Mouse (Mus musculus) hindbrain, postnatal 0 days (tissue): Measurements from ENCODE around the gene Rps12. TPM values are rescaled to one million over a fixed set of nuclear protein-coding genes. Genes with fewer than 3 reads are reported as not detected.
A peak's percentile ranks its signal among the peaks of the same experiment; 100 is the strongest.
"Not testable (repeated sequence)": the region's sequence is repeated elsewhere in the genome, so short reads cannot be mapped to it uniquely, and the experiment has no call there.

Source experiments
- ATAC-seq: fragments of 200-750 bp; cut with Nextera tagmentation; 2 replicates; pipeline ENCODE4 v1.8.0; 2017; ENCODE audit warnings: mild to moderate bottlenecking, moderate TSS enrichment, moderate library complexity
- DNase-seq: peaks from one replicate; pipeline ENCODE4 v3.0.0-alpha.2; 2015; ENCODE audit warnings: low spot score
- H3K27ac ChIP-seq: fragments of 300-500 bp; sonication (generic); 2 replicates; pipeline ENCODE4 v1.5.1; 2014; ENCODE audit warnings: mild to moderate bottlenecking
- H3K27me3 ChIP-seq: fragments of 300-500 bp; sonication (generic); 2 replicates; pipeline ENCODE4 v1.6.1; 2014; ENCODE audit warnings: low read length, mixed read lengths; ENCODE audit not compliant: insufficient read depth
- H3K36me3 ChIP-seq: fragments of 300-500 bp; sonication (generic); 2 replicates; pipeline ENCODE4 v1.6.1; 2014; ENCODE audit warnings: low read length, mixed read lengths; ENCODE audit not compliant: insufficient read depth
- H3K4me1 ChIP-seq: fragments of 300-500 bp; sonication (generic); 2 replicates; pipeline ENCODE4 v1.6.1; 2014; ENCODE audit warnings: antibody characterized with exemption, low read length, mixed read lengths; ENCODE audit not compliant: insufficient read depth
- H3K4me2 ChIP-seq: fragments of 300-500 bp; sonication (generic); 2 replicates; pipeline ENCODE4 v1.6.1; 2014; ENCODE audit warnings: low read depth, mild to moderate bottlenecking, low read length, moderate library complexity, mixed read lengths
- H3K4me3 ChIP-seq: fragments of 300-500 bp; sonication (generic); 2 replicates; pipeline ENCODE4 v1.5.1; 2014; ENCODE audit warnings: low read length
- H3K9ac ChIP-seq: fragments of 300-500 bp; sonication (generic); replicated peaks from 2 replicates; pipeline ENCODE4 v1.6.1; 2014; ENCODE audit warnings: mild to moderate bottlenecking, low read length, moderate library complexity, mixed read lengths
- H3K9me3 ChIP-seq: fragments of 300-500 bp; sonication (generic); 2 replicates; pipeline ENCODE4 v1.6.1; 2016; ENCODE audit warnings: low read length, mixed read lengths
- CTCF ChIP-seq: IDR thresholded peaks from 2 replicates; pipeline ENCODE4 v1.5.1; 2016; ENCODE audit warnings: antibody characterized with exemption, control low read depth, low read depth
- WGBS: fragments of 180-500 bp; shearing (Covaris S2); extraction: QIAGEN DNeasy Blood & Tissue Kit; methylation state at CpG from one replicate; pipeline ENCODE4 v1.1.7; 2014; 5-methylcytosine and 5-hydroxymethylcytosine counted together
- polyA plus RNA-seq: library from polyadenylated mRNA; unstranded; fragments of >200 nt; fragmentation: Nextera tagmentation; extraction: Ambion mirVana; gene quantifications from 2 replicates; pipeline ENCODE4 v1.2.1, GENCODE M21; 2015
- total RNA-seq: library from RNA; depleted of rRNA; stranded (reverse); fragments of >200 nt; gene quantifications from 2 replicates; pipeline ENCODE4 v1.2.3, GENCODE M21; 2014

Rps12 gene
- total and polyA plus RNA-seq, 2 experiments from 2014 or later = 135 to 2,499 TPM

DNA sequence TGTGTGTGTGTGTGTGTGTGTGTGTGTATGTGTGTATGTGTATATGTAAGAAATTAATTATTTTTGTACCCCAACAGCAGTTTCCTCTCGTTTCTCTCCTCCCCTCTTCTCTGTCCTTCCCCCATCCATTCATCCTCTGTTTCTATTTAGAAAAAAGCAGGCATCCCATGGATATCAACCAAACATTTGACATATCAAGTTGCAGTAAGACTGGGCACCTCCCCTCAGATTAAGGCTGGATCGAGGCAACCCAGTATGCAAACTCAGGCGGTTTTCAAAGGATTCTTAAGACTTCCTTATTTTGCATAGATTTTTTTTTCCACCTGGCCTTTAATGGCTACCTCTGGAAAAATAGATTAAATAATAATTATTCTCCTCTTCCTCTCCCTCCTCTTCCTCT is 10.5 kb upstream of the Rps12 start:
- no peak for DNase-seq

DNA sequence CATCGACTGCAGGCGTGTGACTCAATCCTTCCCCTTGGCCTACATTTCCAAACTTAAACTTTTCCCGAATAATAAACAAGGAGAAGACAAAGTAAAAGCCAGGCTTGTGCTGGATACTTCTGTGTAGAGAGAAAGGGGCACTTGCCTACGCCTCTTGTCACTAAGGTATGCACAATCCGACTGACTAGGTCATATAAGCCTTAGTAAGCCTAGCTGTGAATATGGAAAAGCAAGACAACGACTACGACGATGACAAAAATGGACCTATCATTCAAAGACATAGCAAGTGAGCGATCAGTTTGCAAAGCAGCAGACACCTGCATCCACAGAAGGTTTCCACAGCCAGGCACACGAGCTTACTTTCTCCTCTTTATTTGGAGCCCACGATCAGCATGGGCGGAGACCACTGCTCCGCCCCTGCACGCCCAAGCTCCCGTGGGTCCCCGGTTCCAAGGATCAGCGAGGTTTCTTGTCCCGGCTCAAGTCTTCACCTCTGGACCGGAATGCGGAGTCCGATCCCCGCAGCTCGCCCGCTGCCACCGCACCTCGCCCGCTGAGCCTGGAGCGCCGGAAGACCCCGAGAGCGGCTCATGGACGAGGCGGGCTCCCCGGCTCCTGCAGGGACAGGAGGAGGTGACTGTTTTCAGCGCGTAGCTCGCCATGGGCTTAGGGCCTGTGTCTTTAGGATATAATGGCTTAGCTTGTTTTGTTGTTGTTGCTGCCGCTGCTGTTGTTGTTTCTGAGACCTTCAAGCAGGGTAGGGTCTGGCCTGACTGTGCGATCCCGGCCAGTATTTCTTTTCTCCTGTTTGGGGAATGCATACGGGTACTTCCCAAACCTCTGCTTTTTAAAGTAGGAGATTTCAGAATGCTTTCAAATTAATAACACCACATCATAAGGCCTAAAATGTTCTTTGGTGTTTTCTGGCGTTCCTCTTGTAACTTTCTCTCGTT is 9.8 kb upstream of the Rps12 start, which contains the start of gene Slc18b1:
Gene Slc18b1, plus strand, starts transcription at position 436 of the 953 bp plus-strand sequence.
- H3K4me3 ChIP-seq = peak within 1 kb of the TSS; percentile 60
- no peaks in the 10 kb centered on the region for H3K27me3 ChIP-seq
- H3K9me3 ChIP-seq = no peaks in the 10 kb centered on the region
- no peak for TF ChIP-seq CTCF
- peak within 1 kb of the TSS; percentile 68 for H3K9ac ChIP-seq
- H3K4me2 ChIP-seq = peak within 1 kb of the TSS; percentile 63
- H3K36me3 ChIP-seq = 0 out of 2 replicates have a peak, but pooled peaks cover 3% of the 10 kb centered on the region
- H3K27ac ChIP-seq = peak within 1 kb of the TSS; percentile 81
- no peaks in the 10 kb centered on the region; the same call in 1 of the 2 replicates for H3K4me1 ChIP-seq
- DNase-seq (peak; percentile 59), ATAC-seq (peak; percentile 76)
- 3% methylated on average over 43 of the region's 43 CpGs for WGBS

More for the DNA sequence above, 10.5 kb upstream of the Rps12 start:
- H3K4me2 ChIP-seq = peak overlapping the region; percentile 63
- peaks cover 9% of the 10 kb centered on the region; the same call in 1 of the 2 replicates for H3K36me3 ChIP-seq
- H3K27ac ChIP-seq = no peak overlapping the region
- no peaks in the 10 kb centered on the region; the same call in 1 of the 2 replicates for H3K4me1 ChIP-seq
- no peak for ATAC-seq
- no peak for TF ChIP-seq CTCF
- H3K9ac ChIP-seq = peak overlapping the region; percentile 68
- H3K9me3 ChIP-seq = no peaks in the 10 kb centered on the region
- H3K27me3 ChIP-seq = no peaks in the 10 kb centered on the region
- WGBS = 7% methylated on average over 3 of the region's 3 CpGs
- H3K4me3 ChIP-seq = peak overlapping the region; percentile 60

DNA sequence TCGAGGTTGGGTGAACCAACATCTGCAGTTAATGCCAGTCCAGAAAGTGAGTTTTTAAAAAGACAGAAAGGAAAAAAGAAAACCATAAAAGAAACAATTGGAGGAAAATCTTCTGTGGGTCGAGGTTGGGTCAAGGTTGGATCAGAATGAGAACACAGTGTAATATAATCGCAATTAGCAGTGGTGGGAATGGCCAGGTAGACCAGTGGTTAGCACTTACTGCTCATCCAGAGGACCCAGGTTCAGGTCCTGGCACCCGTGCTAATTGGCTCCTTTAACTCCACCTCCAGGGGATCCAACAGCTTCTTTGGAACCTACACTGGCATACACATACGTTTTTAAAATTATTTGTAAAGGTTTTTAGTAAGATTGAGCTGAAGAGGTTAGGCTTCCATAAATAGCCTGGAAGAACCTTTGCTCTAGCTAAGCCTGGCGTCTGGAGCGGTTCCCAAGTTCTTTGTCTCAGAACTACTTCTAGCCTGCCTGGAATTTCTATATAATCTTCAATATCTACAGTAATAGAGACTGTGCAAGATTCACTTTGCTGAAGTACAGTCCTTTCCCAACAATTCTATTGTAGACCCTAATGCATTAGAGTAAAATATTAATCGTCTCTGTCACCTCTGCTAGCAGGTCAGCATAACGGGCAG is 8.9 kb upstream of the Rps12 start:
- Histone ChIP-seq H3K36me3 (no peaks in the 10 kb centered on the region), H3K27ac (0 out of 2 replicates have a peak overlapping the region, but pooled peaks have one; percentile 81), H3K4me2 (peak overlapping the region; percentile 63), H3K4me1 (no peaks in the 10 kb centered on the region; the same call in 1 of the 2 replicates), H3K27me3 (no peaks in the 10 kb centered on the region), H3K9ac (peak overlapping the region; percentile 68), H3K9me3 (no peaks in the 10 kb centered on the region), H3K4me3 (peak overlapping the region; percentile 60)
- TF ChIP-seq CTCF = no peak
- no peak for ATAC-seq
- DNase-seq = no peak
- WGBS = 46% methylated on average over 9 of the region's 9 CpGs

DNA sequence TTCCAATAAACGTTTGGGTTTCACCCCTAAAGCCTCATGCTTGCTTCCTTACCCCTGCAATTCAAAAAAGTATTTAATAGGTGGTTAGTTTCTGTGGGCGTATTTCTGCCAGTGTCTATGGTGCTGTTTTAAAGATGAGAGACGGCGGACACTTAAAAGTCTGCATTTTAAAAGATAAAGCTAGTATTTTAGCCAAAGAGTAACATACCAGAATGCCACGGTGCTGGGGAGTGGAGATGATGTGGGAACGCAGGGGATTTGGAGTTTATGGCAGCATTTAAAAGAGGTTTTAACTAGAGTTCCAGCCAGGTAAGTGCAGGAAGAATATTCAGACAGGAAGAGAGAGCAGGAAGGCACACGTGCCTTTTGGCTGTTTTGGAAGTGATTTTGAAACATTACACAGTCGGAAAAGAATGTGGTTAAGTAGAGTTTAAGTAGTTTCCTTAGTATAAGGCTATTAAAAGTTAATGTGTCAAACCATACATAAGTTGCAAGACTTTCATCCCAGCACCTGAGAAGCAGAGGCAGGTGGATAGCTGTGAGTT is 1.1 kb upstream of the Rps12 start:
- no peaks in the 10 kb centered on the region for H3K9me3 ChIP-seq
- H3K27me3 ChIP-seq = no peaks in the 10 kb centered on the region
- H3K27ac ChIP-seq = no peak overlapping the region
- peak overlapping the region; percentile 55 for H3K9ac ChIP-seq
- H3K4me3 ChIP-seq = peak overlapping the region; percentile 57
- WGBS = 14% methylated on average over 8 of the region's 8 CpGs
- H3K4me1 ChIP-seq = peaks cover 8% of the 10 kb centered on the region
- no peak for DNase-seq
- peak overlapping the region; percentile 69 for H3K4me2 ChIP-seq
- ATAC-seq = no peak
- no peak for TF ChIP-seq CTCF
- H3K36me3 ChIP-seq = peaks cover 8% of the 10 kb centered on the region; the same call in 1 of the 2 replicates

GRCm38 (mm10) chr10:23786631-23787038 is 440 bp downstream of the Rps12 start:
- peak overlapping the region; percentile 57 for H3K4me3 ChIP-seq
- H3K4me2 ChIP-seq = peak overlapping the region; percentile 90
- not testable (repeated sequence) for H3K9me3 ChIP-seq, DNase-seq, H3K36me3 ChIP-seq, H3K27me3 ChIP-seq, H3K4me1 ChIP-seq
- H3K27ac ChIP-seq = peak overlapping the region; percentile 76
- peak; percentile 67 for ATAC-seq
- under 1% methylated on average over 23 of the region's 23 CpGs for WGBS
- peak overlapping the region; percentile 80 for H3K9ac ChIP-seq

GRCm38 (mm10) chr10:23786040-23786439 is 1.0 kb downstream of the Rps12 start:
- Histone ChIP-seq H3K27ac (no peak overlapping the region), H3K27me3 (no peaks in the 10 kb centered on the region), H3K4me1 (peaks cover 8% of the 10 kb centered on the region), H3K9me3 (no peaks in the 10 kb centered on the region), H3K4me2 (peak overlapping the region; percentile 90), H3K4me3 (peak overlapping the region; percentile 57), H3K36me3 (peaks cover 8% of the 10 kb centered on the region; the same call in 1 of the 2 replicates), H3K9ac (peak overlapping the region; percentile 80)
- DNase-seq (no peak), ATAC-seq (no peak)
- WGBS = under 1% methylated on average over 4 of the region's 4 CpGs
- TF ChIP-seq CTCF = no peak

GRCm38 (mm10) chr10:23785599-23785998 is 1.5 kb downstream of the Rps12 start:
- not testable (repeated sequence) for H3K27ac ChIP-seq, H3K4me1 ChIP-seq, H3K9me3 ChIP-seq, DNase-seq, ATAC-seq, H3K27me3 ChIP-seq, H3K36me3 ChIP-seq
- peak overlapping the region; percentile 90 for H3K4me2 ChIP-seq
- 51% methylated on average over 7 of the region's 7 CpGs for WGBS
- H3K9ac ChIP-seq = peak overlapping the region; percentile 80; the same call in 1 of the 2 replicates
- H3K4me3 ChIP-seq = peak overlapping the region; percentile 57
